Mouse (Mus musculus): ENCODE measurements around the gene Eef1e1.

DNA sequence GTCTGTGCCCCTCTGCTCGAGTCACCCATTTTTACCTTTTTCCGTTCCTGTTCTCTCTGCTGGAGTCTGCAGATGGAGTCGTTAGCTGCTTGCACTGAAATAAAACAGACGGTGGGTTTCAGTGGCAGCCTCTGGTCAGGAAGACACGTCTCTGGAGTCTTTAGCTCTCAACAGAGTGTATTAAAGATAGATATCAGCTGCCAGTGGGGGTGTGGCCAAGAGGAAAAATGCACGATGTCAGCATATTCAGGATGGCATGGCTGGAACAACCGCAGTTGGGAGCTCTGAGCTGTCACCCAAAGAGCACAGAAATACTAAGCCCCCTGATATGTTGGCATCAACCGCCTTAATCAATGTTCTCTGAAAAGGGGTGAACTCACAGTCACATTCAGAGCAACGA lies 46.2 kb downstream of the Eef1e1 start:
- TF ChIP-seq POLR2AphosphoS2 (IDR thresholded peaks at IDR 0.05; ENCODE audit: low read length), result no peak
- no peak for TF ChIP-seq BHLHE40 (IDR thresholded peaks at IDR 0.05; ENCODE audit: borderline replicate concordance, low read depth, low read length)
- TF ChIP-seq USF1 (IDR thresholded peaks at IDR 0.05; ENCODE audit: low read depth, low read length), result no peak
- TF ChIP-seq EP300 (IDR thresholded peaks at IDR 0.05; ENCODE audit: low read depth in 1 of 2, low read length in 2 of 2), result no peak
